Mouse (Mus musculus) kidney, postnatal 0 days (tissue): Measurements from ENCODE around the gene Mybpc1. TPM values are rescaled to one million over a fixed set of nuclear protein-coding genes. Genes with fewer than 3 reads are reported as not detected.

ENCODE experiments used
- ATAC-seq: fragments of 200-750 bp; cut with Nextera tagmentation; replicated peaks from 2 replicates; pipeline ENCODE4 v1.8.0; 2017; ENCODE audit warnings: low read depth, moderate number of reproducible peaks, moderate TSS enrichment, moderate library complexity; ENCODE audit not compliant: low FRiP score
- DNase-seq: peaks from one replicate; pipeline ENCODE4 v3.0.0-alpha.2; 2016; ENCODE audit warnings: low spot score
- H3K27ac ChIP-seq: fragments of 300-500 bp; sonication (generic); 2 replicates; pipeline ENCODE4 v1.5.1; 2014; ENCODE audit warnings: mild to moderate bottlenecking
- H3K27me3 ChIP-seq: fragments of 300-500 bp; sonication (generic); 2 replicates; pipeline ENCODE4 v1.6.1; 2014; ENCODE audit warnings: low read length, mixed read lengths; ENCODE audit not compliant: insufficient read depth
- H3K36me3 ChIP-seq: fragments of 300-500 bp; sonication (generic); 2 replicates; pipeline ENCODE4 v1.6.1; 2014; ENCODE audit warnings: low read length, mixed read lengths; ENCODE audit not compliant: insufficient read depth
- H3K4me1 ChIP-seq: fragments of 300-500 bp; sonication (generic); replicated peaks from 2 replicates; pipeline ENCODE4 v1.6.1; 2014; ENCODE audit warnings: antibody characterized with exemption, low read length, mixed read lengths; ENCODE audit not compliant: insufficient read depth
- H3K4me2 ChIP-seq: fragments of 300-500 bp; sonication (generic); 2 replicates; pipeline ENCODE4 v1.6.1; 2014; ENCODE audit warnings: mild to moderate bottlenecking, low read length, moderate library complexity, mixed read lengths
- H3K4me3 ChIP-seq: fragments of 300-500 bp; sonication (generic); replicated peaks from 2 replicates; pipeline ENCODE4 v1.5.1; 2014; ENCODE audit warnings: low read depth, low read length
- H3K9ac ChIP-seq: fragments of 300-500 bp; sonication (generic); 2 replicates; pipeline ENCODE4 v1.6.1; 2014; ENCODE audit warnings: low read depth, low read length
- H3K9me3 ChIP-seq: fragments of 300-500 bp; sonication (generic); replicated peaks from 2 replicates; pipeline ENCODE4 v1.6.1; 2016; ENCODE audit warnings: low read length, inconsistent platforms, mixed read lengths
- CTCF ChIP-seq: IDR thresholded peaks from 2 replicates; pipeline ENCODE4 v1.5.1; 2016; ENCODE audit warnings: antibody characterized with exemption, low read depth, mild to moderate bottlenecking, moderate library complexity
- WGBS: fragments of 180-500 bp; shearing (Covaris S2); extraction: QIAGEN DNeasy Blood & Tissue Kit; methylation state at CpG from one replicate; pipeline ENCODE4 v1.1.7; 2014; 5-methylcytosine and 5-hydroxymethylcytosine counted together
- polyA plus RNA-seq: library from polyadenylated mRNA; unstranded; fragments of >200 nt; fragmentation: Nextera tagmentation; extraction: Ambion mirVana; gene quantifications from 2 replicates; pipeline ENCODE4 v1.2.1, GENCODE M21; 2015

The Mybpc1 gene
- polyA plus RNA-seq, 1 experiment from 2014 or later = 1.2 TPM

DNA sequence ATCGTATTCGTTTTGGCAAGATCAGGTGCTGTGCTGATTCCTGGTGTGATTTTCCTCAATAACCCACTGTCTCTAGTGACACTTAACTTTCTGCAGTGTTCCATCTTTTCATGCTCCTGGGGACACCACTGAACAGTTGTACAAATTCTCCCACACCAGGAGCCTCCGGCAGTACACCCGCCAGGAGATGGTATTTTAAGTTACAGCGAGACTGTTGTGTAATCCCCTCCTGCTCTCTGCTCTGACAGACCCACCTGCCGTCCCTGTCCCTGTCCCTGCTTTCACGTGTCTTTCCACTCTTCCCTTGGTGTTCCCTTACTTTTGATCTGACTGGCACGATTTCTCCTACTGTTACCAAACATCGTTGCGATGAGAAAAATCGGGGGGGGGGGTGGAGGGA is 19.3 kb upstream of the Mybpc1 start:
- 87% methylated on average over 11 of the region's 11 CpGs for WGBS
- no peaks in the 10 kb centered on the region for H3K36me3 ChIP-seq
- ATAC-seq (no peak), DNase-seq (no peak)
- no peaks in the 10 kb centered on the region for H3K9me3 ChIP-seq
- H3K4me3 ChIP-seq = no peak overlapping the region
- H3K9ac ChIP-seq = no peak overlapping the region
- no peak overlapping the region for H3K4me2 ChIP-seq
- no peaks in the 10 kb centered on the region for H3K27me3 ChIP-seq
- TF ChIP-seq CTCF = no peak
- no peak overlapping the region for H3K27ac ChIP-seq
- H3K4me1 ChIP-seq = no peaks in the 10 kb centered on the region

- H3K4me3 ChIP-seq = no peak overlapping the region
- no peaks in the 10 kb centered on the region for H3K36me3 ChIP-seq
- H3K4me1 ChIP-seq = no peaks in the 10 kb centered on the region
- DNase-seq (no peak), ATAC-seq (no peak)
- no peak overlapping the region for H3K9ac ChIP-seq
- no peak for TF ChIP-seq CTCF
- no peaks in the 10 kb centered on the region for H3K9me3 ChIP-seq
- H3K27ac ChIP-seq = no peak overlapping the region
- H3K27me3 ChIP-seq = no peaks in the 10 kb centered on the region
- WGBS = 56% methylated on average over 16 of the region's 16 CpGs
- peak overlapping the region; percentile 42; the same call in 1 of the 2 replicates for H3K4me2 ChIP-seq
Measured at GRCm38 (mm10) chr10:88622624-88623023, 17.7 kb upstream of the Mybpc1 start.

DNA sequence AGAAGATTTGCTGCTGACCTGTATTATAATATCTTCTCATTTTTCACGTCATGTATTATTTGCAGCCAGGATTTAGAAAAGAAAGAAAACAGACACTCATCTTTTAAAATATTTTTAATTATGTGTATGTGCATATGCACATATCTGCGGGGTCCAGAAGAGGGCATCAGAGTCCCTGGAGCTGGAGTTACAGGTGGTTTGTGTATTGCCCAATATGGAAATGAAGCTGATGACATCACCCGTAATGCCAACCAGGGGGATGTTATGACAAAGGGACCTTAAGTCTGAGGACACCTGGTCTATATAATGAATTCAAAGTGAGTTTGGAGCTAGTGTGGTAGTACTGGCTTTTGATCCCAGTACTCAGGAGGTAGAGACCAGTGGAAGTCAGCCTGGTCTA is 15.9 kb upstream of the Mybpc1 start:
- 90% methylated on average over 3 of the region's 3 CpGs for WGBS
- TF ChIP-seq CTCF = peak; percentile 22; the same call in 1 of the 2 replicates
- Histone ChIP-seq H3K9me3 (no peaks in the 10 kb centered on the region), H3K27ac (no peak overlapping the region), H3K4me3 (no peak overlapping the region), H3K4me2 (no peak overlapping the region), H3K36me3 (no peaks in the 10 kb centered on the region), H3K9ac (no peak overlapping the region), H3K27me3 (no peaks in the 10 kb centered on the region), H3K4me1 (no peaks in the 10 kb centered on the region)
- no peak for ATAC-seq
- DNase-seq = no peak

DNA sequence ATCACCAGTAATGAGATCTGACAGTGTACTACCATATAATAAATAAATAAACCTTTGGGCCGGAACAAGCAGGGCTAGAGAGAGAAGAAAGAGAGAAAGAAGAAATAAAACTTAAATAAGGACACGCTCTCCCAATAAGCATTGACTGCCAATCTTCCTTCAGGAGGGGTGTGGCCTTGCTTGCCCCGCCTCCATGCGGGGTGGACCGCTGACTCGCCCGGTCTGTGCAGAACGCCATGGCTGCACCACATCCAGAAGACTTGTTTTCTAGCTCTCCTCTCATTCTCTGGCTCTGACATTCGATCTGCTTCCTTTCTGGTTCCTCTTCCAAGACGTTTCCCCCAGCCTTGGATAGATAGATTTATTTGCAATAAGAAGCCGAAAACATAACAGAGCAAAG is 8.1 kb upstream of the Mybpc1 start:
- WGBS = 75% methylated on average over 11 of the region's 11 CpGs

GRCm38 (mm10) chr10:88606686-88607085 is 1.7 kb upstream of the Mybpc1 start:
- no peak for TF ChIP-seq CTCF
- ATAC-seq = no peak
- WGBS = 46% methylated on average over 7 of the region's 7 CpGs

More for the DNA sequence above, 8.1 kb upstream of the Mybpc1 start:
- Histone ChIP-seq H3K27ac (no peak overlapping the region), H3K36me3 (no peaks in the 10 kb centered on the region), H3K4me2 (no peak overlapping the region), H3K27me3 (no peaks in the 10 kb centered on the region), H3K9me3 (no peaks in the 10 kb centered on the region), H3K4me3 (no peak overlapping the region), H3K4me1 (no peaks in the 10 kb centered on the region), H3K9ac (no peak overlapping the region)
- DNase-seq (no peak), ATAC-seq (no peak)
- TF ChIP-seq CTCF = no peak

GRCm38 (mm10) chr10:88606065-88606464 is 1.1 kb upstream of the Mybpc1 start:
- Histone ChIP-seq H3K9me3 (no peaks in the 10 kb centered on the region), H3K4me3 (no peak overlapping the region), H3K4me2 (no peak overlapping the region), H3K36me3 (no peaks in the 10 kb centered on the region), H3K9ac (no peak overlapping the region), H3K4me1 (no peaks in the 10 kb centered on the region), H3K27me3 (no peaks in the 10 kb centered on the region), H3K27ac (no peak overlapping the region)
- no peak for DNase-seq
- WGBS = 70% methylated on average over 8 of the region's 8 CpGs
- no peak for TF ChIP-seq CTCF
- ATAC-seq = no peak

More at GRCm38 (mm10) chr10:88606686-88607085, 1.7 kb upstream of the Mybpc1 start:
- Histone ChIP-seq H3K4me2 (no peak overlapping the region), H3K27me3 (no peaks in the 10 kb centered on the region), H3K27ac (no peak overlapping the region), H3K4me1 (no peaks in the 10 kb centered on the region), H3K4me3 (no peak overlapping the region), H3K36me3 (no peaks in the 10 kb centered on the region), H3K9ac (no peak overlapping the region), H3K9me3 (no peaks in the 10 kb centered on the region)
- DNase-seq = peak; percentile 21

- WGBS = 36% methylated on average over 2 of the region's 2 CpGs
- Histone ChIP-seq H3K27me3 (no peaks in the 10 kb centered on the region), H3K4me1 (no peaks in the 10 kb centered on the region), H3K9me3 (no peaks in the 10 kb centered on the region), H3K9ac (no peak overlapping the region), H3K4me3 (no peak overlapping the region), H3K36me3 (no peaks in the 10 kb centered on the region), H3K27ac (no peak overlapping the region), H3K4me2 (no peak overlapping the region)
- DNase-seq (peak; percentile 54), ATAC-seq (no peak)
- no peak for TF ChIP-seq CTCF
Measured at GRCm38 (mm10) chr10:88603773-88604172, 1.2 kb downstream of the Mybpc1 start.
